Mouse (Mus musculus) 416B (cell line): ENCODE measurements around the gene Pmvk.
"Not testable (repeated sequence)": the region's sequence is repeated elsewhere in the genome, so short reads cannot be mapped to it uniquely, and the experiment has no call there.

Source experiments
- DNase-seq: peaks from one replicate; pipeline ENCODE4 v3.0.0; 2011; ENCODE audit warnings: low read depth

Pmvk gene

DNA sequence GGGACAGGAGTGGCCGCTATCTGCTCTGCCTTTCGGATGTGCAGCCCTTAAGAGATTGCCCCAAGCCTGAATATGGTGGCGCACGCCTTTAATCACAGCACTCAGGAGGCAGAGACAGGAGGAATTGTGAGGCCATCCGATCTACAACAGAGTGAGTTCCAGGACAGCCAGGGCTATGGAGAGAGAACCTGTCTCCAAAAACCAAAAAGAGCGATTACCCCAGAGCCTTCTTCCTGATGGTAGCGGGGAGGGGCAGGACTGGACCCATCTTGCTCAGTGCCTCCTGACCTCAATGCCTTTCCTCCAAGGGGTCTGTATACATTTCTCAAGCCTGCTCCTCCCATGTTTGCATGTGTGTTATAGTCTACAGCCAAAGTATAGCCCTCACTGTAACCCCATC is 25.3 kb upstream of the Pmvk start:
- not testable (repeated sequence) for DNase-seq

DNA sequence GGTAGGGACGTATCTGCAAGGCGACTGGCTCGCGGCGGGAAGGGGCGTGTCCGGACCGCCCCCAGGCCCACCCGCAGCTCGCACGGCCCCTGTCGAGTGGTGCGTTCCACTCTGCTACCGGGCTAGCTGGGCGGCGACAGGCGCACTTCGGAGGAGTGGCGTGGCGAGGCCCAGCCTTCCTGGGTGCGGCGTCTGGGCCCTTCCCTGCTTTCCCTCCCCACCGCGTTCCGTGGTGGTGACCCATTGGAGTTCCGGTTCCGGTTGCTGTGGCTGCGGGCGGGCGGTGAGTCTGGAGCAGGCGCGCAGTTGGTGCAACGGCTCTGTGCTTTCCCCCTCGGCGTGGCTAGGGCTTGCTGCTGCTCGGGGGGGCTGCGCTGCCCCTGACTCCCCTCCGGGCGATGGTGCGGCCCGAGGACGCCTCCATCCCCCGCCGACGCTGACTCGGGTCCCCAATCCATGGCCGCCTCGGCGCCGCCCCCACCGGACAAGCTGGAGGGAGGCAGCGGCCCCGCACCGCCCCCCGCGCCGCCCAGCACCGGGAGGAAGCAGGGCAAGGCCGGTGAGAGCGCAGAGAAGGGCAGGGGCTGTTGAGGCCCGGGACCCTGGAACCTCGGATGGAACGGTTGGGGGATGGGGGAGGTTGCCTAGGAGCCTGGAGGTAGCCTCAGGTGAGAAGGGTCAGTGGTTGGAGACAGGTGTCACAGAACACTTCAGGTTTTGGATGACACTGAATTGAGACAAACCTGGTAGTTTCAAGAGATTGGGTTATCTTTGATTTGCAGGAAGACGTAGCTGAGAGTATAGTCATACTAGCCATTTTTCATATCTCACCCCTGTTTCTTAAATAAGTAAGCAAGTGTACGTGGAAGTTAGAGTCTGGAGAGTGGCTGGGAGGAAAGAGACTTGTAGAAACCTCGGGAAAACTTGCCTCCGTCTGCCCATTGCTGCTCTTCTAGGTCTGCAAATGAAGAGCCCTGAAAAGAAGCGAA is 23.9 kb upstream of the Pmvk start, which contains the start of gene Pygo2:
Pygo2 (plus strand) TSS at position 44 of the 989 bp plus-strand sequence.
- DNase-seq: peak; percentile 93

GRCm38 (mm10) chr3:89432606-89433005 is 21.7 kb upstream of the Pmvk start:
- DNase-seq: no peak

DNA sequence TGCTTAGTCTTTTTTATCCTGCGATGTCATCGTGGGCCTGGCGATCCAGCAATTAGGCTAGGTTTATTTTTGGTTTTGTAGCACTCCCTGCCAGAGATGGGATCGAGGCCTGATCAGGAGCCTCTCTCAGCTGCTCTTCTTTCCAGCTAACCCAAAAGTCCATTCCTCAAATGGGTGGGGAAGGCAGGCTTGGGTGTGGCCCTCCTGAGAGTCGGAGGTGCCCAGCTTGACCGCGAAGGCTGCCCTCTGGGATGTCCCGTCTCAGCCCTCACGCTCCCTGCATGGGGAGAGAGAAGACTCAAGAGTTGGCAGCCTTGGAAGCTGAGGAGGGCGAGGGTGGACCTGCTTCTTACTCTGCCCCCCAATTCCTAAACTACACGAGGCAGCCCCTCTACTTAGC is 19.8 kb upstream of the Pmvk start:
- no peak for DNase-seq

- no peak for DNase-seq
Measured at GRCm38 (mm10) chr3:89435041-89435440, 19.3 kb upstream of the Pmvk start.

GRCm38 (mm10) chr3:89436176-89437113 is 17.9 kb upstream of the Pmvk start, which contains the start of gene Pbxip1:
TSS of gene Pbxip1 (plus strand) at chr3:89436706.
- peak; percentile 93 for DNase-seq

DNA sequence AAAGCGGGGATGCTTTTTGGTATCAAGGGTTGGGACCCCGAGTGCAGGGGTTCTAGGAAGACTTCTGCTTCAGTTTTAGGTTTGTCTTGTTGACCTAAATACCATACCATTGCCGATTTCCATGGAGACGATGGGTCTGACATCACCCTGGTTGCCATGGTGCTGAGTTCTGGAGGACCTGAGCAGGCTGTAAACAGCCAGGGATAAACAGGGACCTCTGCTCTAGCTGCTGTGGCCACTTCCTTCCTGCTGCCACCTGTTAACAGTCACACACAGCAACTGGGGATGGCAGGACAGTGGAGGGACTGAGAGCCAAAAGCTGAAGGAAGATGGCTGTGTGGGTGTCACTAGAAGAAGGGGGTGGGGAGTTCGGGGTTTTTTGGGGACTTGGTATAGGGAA is 17.1 kb upstream of the Pmvk start:
- DNase-seq: peak; percentile 55

DNA sequence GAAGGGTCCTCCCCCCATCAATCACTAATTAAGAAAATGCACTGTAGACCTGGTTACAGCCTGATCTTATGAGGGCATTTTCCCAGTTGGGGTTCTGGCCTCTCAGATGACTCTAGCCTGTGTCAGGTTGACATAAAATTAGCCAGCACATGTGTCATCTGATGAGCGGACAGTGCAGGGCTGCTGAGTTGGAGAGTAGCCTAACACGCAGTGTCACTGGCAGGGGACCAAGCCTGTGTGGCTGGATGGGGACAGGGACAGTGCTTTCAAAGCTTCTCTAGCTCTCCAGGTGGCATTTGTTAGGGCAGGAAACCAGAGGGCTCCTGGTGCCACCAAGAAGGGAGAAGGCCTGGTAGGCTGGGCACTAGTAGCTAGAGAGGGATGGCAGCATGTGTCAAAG is 13.7 kb upstream of the Pmvk start:
- DNase-seq: no peak

- peak; percentile 78 for DNase-seq
Measured at GRCm38 (mm10) chr3:89448720-89449537, 5.4 kb upstream of the Pmvk start.

GRCm38 (mm10) chr3:89449541-89449940 is 4.8 kb upstream of the Pmvk start:
- DNase-seq: peak; percentile 81

- DNase-seq: no peak
Measured at GRCm38 (mm10) chr3:89451916-89452315, 2.4 kb upstream of the Pmvk start.

GRCm38 (mm10) chr3:89455786-89456285 is 1.5 kb downstream of the Pmvk start:
- peak; percentile 59 for DNase-seq

- peak; percentile 89 for DNase-seq
Measured at GRCm38 (mm10) chr3:89456726-89457665, 2.7 kb downstream of the Pmvk start.

- no peak for DNase-seq
Measured at GRCm38 (mm10) chr3:89458372-89458964, 4.1 kb downstream of the Pmvk start.

GRCm38 (mm10) chr3:89458965-89459807 is 4.8 kb downstream of the Pmvk start:
- DNase-seq: peak; percentile 96

DNA sequence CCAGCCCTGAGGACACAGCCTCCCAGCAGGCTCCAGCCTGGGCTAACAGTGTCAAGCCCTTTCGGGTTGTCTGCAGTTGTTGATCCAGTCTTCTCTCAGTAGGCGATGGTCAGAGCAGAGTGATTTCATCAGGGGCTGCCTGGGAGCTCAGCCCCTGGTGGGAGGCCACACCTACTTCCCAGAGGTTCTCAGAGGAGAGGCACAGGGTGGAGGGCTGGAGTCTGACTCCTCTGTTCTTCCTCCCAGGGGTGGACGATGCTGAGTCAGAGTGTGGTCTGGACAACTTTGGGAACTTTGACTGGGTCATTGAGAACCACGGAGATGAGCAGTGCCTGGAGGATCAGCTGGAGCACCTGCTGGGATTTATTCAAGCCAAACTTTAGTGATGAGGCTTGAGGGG is 13.9 kb downstream of the Pmvk start:
- DNase-seq: no peak

DNA sequence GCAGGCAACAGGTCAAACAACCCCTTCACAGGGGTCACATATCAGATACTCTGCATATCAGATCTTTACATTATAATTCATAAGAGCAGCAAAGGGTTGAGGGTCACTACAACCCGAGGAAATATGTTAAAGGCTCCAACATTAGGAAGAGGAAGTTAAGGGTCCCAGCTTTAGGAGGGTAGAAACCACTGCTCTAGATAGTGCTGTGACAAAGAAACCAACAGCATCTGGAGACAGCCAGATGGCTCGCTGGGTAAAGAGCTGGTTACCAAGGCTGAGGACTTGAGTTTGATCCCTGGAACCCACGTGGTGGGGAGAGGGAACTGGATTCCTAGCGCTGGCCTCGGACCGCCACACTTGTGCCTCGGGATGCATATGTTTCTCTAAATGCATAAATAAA is 17.9 kb downstream of the Pmvk start:
- DNase-seq: no peak

DNA sequence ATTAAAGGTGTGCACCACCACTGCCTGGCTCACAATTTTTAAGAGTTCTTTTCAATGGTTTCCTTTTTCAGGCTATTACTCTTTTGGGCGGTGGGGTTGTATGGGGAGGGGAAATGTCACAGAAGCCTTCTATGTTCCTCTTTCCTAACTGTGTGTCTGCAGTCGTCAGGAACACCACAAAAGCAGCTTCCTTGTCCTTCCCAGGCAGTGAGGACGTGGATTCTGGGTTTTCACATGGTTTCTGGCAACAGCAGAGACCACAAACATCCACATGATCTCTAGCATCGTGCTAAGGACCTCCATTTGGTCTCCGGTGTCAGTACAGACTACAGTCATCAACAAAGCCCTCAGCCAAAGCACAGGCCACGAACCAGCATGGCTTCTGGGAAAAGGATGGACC is 19.5 kb downstream of the Pmvk start:
- no peak for DNase-seq

DNA sequence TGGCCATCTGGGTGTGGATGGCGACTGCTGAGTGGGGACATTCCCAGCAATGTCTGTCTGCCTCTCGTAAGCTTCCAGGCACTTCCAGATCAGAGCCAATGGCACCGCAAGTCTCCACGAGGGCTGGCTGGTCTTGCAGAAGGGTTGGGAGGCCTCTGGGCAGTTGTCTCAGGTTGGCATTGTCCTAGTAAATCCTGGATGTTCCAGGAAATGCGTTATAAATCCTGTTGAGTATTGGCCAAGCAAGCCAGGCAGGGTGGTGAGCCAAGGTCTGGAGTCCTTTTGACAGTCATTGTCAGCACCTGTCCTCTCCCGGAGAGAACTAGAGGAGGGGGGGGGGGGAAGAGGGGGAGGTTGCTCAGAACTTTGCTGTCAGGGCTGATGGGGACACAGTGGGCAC is 24.7 kb downstream of the Pmvk start:
- no peak for DNase-seq
